Mouse (Mus musculus): Measurements from ENCODE around the gene C3ar1.
A peak's percentile ranks its signal among the peaks of the same experiment; 100 is the strongest.

Gene C3ar1

DNA sequence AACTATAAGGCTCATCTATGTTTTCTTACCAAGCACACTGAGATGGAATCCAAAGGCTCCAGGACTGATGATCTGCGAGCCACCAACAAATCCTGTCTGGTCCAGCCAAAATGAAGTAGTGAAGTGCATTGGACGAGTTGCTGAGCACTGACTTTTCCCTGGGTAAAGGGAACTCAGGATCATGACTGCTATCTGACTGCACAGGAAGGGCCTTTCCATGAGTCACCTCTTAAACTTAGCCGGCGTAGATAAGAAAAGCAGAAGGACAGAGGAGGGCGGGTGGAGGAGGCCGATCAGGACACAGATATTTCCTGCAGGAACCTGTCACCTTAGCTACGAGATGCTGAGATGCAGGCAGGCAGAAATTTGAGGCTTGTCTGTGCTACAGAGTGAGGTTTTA, at the start of gene C3ar1:
Gene C3ar1 (minus strand): TSS at position 207 of the 400 bp plus-strand sequence.
- DNase-seq: no peak

DNA sequence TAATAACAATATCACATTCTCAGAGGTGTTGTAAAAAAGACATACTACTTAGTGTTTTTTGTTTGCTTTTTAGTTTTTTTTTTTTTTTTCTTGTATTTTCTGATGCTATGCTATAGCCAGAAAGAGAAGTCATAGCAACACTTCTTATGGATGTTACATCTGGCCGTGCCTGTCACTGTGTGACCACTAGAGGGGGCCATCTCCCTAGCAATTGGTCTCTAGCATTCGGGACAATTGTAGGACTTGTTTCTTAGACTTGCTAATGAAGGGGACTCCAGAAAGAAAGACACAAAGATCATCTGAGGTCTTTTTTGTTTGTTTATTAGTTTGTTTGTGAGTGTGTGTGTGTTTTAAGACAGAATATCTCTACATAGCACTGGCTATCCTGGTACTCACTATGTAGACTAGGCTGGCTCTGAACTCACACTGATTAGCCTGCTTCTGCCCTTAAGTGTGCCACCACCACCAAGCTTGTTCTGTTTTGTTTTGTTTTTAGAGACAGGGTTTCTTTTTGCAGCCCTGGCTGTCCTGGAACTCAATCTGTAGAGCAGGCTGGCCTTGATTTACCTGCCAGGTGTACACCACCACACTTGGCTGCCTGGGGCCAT, 36.6 kb upstream of the C3ar1 start:
- DNase-seq: peak; percentile 50

DNA sequence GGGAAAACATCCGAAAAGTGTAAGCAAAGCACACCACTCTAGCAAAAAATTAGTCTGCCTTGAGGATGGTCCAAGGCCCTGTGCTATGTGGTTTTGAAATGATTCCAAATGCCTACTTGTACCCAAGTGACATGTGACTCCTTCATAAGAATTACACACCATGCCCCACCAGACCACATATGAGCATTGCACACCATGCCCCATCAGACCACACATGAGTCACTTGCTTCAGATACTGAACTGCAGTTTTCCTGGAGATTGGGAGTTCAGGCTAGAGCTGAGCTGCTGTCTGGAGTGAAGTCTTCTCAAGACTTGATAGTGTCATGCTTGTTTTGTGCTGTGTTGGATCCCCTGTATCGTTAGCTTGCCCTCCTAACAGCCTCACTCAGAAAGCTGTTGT, 33.6 kb upstream of the C3ar1 start:
- DNase-seq: no peak

DNA sequence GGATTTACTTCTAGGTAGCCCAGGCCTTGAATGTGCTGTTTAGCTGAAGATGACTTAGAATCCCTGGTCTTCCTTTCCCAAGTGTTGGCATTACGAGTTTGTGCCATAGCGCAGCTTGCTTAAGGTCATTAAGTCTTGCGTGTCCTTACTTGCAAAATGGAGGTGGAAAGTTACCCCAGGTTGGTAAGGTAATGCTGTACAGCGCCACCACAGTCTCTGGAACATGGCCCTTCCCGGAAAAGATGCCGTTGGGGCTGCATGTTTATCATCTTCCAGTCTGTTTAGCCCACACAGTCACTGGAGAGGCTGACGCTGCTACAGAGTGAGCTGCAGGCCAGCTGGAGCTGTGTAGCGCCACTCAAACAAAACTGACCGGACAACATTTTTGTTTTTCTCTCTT, 27.6 kb upstream of the C3ar1 start:
- DNase-seq: no peak

DNA sequence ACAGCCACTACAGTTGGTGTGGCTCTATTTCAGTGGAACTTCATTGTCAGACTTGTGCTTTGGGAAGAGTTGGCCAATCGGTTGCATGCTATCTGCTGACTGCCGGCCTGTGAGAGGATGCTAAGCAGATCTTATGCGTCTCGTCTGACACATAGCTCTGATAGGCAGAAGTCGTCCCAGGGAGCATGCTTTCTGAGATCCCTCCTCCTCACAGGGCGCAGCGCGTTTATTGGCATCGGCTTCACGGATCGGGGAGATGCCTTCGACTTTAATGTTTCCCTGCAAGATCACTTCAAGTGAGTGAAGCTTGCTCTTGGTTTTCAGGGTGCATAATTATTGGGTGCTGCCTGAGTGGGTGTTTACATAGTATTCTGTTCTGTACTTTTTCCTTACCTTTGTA, 25.3 kb upstream of the C3ar1 start:
- DNase-seq: no peak

DNA sequence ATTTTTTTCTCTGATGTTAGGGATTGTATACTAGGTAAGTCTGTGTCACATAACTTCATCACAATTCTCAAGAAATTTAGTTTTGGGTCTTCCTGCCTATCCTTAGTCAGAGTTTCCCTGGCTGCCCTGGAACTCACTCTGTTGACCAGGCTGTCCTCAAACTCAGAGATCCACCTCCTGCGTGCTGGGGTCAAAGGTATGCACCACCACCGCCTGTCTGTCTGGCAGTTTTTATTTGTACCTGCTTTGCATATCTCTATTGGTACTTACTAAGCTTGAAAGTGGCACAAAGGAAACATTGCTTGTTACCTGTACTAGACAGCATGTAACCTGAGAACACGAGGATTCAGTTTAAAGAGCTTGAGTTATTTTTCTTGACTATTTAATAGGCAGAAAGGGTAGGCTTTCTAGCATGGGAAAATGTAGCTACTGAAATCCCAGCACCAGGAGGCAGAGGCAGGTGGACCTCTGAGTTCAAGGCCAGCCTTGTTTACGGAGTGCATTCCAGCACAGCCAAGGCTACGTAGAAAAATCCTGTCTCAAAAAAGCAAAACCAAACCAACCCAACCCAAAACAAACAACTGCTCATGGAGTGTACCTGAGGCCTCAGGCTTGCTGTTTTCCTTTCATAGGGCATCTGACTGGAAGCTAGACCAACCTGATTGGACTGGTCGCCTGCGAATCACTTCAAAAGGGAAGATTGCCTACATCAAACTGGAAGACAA, 24.0 kb upstream of the C3ar1 start:
- peak; percentile 37 for DNase-seq

DNA sequence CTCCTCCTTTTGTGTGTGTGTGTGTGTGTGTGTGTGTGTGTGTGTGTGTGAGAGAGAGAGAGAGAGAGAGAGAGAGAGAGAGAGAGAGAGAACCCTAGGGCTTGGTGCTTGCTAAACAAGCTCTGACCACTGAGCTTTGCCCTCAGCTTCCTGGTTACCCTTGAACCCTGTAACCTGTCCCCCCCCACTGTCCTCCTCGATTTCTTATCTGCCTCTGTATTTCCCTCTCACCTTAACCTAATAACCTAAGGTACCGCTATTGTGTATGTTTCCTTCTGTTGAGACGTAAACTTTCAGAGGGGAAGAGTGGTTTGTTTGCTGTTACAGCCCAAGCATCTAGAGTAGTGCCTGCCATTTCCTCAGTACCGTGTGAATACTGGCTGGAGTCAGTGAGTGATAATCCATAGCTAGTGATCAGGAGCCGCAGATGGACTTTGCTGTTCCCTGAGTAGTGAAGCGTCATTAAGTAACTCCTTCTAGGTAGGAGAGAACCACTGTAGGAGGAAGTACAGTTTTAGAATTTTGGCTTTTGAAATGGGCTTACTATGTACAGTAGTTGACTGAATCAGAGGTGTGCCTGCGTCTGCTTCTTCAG, 23.3 kb upstream of the C3ar1 start:
- DNase-seq: no peak

DNA sequence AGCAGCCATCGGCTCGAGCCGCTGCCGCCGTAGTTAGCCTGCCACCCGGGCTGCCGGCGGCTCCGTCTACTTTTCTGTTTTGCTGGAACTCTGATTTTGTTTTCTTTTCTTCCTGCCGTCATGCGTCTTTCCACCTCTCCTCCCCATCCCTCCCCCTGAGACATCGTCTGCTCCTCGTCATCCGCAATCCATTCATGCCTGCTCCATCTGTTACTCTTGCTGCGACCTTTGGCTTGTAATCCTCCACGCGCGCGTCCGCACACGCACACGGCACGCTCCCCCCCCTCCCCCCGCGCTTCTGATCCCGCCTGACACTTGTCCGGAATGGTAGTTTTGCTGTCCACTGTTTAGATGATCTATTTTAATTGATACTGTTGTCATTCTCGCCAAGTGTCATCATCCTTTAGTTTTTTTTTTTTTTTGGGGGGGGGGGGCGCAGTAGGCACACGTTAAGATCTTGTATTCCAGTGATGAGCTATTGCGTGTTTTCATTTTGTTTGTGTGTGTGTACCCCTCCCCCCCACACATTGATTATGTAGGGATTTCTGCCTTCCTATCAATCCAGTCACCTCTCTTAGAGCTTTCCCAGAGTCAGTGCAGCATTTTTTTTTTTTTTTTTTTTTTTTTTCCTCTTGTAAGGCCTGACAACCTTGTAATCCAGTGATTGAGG, 18.9 kb upstream of the C3ar1 start:
- no peak for DNase-seq

DNA sequence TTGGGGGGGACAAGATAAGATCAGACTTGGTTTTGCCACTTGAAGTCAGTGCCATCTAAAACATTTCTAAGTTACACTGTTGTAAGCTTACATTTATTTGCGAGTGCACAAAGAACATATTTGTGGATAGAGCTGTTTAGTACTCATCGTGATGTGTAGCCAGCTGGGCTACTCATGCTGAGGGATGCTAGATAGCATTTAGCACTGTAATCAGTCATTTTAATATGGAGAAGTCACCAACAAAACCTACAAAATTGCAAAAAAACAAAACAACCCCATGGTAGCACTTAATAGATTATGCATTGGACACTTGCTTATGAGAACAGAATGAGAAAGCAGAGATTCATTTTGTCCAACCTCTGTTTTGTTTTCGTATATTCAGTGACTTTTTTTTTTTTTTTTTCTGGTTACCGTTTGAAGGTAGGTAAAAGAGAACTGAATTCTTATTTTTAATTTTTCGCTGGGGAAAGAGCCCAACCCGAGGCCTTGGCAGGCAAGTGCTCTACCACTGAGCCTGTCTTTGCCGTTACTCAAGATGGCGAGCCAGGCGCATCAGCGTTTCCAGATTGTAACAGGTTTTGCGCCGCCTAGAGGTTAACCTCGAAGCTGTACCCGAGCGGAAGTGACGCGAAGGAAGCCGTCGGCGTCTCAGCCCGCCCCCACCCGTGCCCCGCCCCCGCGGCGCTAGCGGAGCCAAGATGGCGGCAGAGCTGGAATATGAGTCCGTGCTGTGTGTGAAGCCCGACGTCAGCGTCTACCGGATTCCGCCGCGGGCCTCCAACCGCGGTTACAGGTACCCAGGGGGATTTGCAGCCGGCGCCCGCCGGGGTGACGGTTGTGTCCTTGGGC, 18.1 kb upstream of the C3ar1 start, which contains the start of gene Necap1:
Gene Necap1 (plus strand): TSS at position 604 of the 849 bp plus-strand sequence.
- peak; percentile 98 for DNase-seq

DNA sequence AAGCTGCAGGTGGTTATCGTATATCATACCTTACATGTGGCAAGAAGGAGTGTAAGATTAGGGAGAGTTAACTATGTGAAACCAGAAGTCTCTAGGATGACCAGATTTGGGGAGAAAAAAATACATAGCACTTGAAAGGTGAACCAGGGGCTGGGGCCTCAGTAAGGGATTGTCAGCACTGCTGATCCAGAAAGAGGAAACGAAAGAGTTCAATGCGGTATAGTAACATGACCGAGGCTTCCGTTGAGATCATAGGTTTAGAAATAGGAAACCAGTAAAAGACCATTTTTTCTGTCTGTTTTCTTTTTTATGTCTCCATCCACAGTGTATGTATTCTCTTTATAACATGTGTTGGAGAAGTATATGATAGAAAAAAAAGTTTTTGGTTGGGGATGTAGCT, 16.8 kb upstream of the C3ar1 start:
- no peak for DNase-seq

DNA sequence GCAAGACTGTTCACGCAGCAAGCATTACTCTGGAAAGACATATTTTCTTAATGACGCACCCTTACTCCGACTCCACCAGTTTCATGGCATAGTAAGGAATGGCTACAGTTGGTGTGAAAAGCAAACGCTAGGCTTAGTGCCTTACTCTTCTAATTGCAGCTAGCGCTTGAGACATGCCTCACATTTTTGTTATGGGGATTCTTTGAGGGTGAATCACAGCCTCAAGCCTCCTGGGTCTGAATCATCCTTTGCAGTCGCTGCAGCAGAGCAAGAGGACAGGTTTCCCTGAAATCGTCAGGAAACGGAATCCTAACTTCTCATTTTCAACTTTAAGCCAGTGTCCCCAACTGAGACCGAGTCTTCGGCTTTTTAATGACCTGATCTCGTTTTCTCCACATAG, 13.9 kb upstream of the C3ar1 start:
- DNase-seq: no peak

DNA sequence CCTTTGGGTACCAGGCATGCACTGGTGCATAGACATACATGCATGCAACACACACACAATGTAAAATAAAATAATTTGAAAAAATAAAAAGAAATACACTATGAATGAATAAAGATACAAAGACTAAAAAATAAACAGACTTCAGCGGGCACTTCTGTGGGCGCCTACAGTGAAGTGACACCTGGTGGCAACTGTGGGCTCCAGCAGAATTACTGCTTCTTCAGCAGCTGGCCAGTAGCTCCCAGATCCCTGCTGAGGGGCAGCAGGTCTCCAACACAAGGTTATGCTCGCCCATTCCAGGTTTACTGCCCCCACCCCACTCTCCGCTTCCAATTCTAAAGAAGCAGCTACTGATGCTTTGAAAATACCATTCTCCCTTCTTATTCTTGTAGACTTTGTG, 12.0 kb upstream of the C3ar1 start:
- DNase-seq: no peak

DNA sequence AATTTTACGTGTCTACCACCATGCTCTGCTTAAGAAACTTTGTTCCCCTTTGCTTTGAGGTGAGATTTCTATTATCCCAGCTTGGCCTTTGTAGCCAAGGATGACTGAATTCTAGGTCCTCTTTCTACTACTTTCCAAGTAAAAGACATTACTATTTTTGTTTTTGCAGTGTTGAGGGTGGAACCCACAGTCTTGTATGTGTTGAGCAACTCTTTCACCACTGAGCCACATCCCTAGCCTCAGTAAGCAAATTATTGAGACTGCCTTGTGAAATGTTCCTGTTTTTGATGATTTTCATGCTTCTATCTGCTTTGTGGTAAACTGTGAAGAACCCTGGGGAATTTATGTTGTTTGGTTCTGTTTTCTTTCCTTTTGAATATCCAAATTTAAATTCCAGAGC, 6.9 kb upstream of the C3ar1 start:
- no peak for DNase-seq

DNA sequence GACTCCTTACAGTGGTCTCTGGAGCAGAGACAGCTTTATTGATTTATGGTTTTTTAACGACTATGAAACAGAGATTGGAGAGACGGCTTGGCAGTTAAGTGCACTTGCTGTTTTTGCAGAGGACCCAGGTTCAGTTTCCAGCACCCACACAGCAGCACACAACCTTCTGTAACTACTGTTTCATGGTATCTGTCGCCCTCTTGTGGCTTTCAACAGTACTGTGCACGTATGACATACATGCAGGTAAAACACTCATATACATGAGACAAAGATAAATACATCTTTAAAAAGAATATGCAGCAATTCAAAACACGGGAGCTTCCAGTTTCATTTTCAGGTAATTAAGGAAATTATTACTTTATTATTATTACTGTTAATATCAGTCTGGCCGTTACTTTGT, 6.5 kb upstream of the C3ar1 start:
- DNase-seq: no peak

DNA sequence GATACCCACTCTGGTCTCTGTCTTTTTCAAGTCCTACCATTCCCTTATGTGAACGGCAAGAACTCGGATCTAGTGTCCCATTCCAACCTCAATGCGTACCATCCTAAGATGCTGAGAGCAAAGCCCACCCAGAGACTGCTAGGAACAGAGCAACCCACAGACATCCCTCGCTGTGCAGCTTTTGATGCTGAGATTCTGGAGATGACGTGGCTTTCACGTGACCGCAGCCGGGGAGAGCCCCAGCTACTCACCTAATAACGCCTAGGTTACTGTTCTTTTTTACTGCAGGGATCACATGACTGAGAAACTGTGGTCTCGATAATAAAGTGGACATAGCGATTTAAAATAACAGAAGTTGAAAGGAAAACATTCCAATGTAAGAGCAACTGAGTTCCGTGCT, 1.4 kb downstream of the C3ar1 start:
- DNase-seq: no peak

DNA sequence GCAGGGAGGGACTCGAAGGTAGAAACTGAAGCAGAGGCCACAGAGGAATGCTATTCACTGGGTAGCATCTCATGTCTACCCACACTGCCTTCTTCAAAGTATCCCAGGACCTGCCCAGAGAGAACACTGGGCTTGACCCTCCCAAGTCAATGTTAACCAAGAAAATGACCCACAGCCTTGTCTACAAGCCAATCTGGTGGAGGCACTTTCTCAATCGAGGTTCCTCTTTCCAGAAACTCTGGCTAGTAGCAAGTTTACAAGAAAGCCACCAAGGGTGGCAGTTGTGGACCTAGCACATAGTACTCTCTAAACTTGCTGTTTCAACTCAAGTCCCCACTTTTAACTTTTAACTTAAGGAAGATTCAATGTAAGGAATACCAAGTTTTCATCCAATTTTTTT, 3.3 kb downstream of the C3ar1 start:
- no peak for DNase-seq

DNA sequence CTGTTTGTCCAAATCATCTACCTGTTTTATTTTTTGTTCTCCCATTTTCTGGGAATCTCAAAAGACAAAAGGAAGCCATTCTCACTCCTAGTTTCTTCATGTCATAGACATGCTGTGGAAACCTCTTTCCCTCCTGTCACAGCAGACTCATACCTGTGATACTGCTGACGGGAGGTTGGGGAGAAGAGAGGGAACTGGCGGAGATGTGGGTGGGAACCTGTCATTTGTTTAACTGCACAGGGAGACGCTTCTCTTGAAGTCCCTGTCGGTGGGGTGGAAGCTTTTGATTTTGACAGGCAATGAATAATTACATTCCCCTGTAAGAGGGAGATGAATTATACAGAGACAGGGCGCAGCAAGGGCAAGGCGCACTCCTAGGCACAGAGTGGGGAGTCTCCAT, 12.2 kb downstream of the C3ar1 start:
- DNase-seq: no peak

DNA sequence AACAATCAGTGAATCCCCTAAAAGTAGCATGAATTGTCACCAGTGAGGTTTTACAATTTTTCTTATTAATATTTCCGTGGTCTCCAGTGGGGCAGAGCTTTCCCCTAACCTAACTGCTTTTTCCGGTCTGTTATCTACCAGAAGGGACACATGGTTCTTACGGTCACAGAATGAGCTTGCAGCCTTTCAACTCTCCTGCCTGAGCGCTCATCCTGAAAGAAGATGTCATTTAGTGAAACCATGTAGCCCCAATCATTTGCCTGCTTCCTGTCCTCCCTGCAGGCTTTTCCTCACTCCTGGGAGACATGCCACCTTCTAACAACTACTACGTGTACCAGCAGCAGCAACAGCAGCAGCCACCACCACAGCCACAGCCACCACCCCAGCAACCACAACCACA, 18.4 kb downstream of the C3ar1 start:
- DNase-seq: no peak

DNA sequence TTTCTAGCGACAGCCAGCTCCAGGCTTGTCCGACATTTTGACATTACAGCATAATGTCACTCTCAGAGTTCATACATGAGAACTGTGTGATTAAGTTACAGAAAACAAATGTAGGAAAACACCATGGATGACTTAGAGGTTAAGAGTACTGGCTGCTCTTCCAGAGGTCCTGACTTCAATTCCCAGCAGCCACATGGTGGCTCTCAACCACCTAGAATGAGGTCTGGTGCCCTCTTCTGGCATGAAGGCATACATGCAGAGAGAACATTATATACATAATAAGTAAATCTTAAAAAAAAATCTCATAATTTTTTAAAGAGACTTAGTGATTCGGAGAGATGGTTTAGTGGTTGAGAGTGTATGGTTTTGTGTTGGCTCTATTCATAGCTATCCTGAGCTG, 19.0 kb downstream of the C3ar1 start:
- DNase-seq: no peak

DNA sequence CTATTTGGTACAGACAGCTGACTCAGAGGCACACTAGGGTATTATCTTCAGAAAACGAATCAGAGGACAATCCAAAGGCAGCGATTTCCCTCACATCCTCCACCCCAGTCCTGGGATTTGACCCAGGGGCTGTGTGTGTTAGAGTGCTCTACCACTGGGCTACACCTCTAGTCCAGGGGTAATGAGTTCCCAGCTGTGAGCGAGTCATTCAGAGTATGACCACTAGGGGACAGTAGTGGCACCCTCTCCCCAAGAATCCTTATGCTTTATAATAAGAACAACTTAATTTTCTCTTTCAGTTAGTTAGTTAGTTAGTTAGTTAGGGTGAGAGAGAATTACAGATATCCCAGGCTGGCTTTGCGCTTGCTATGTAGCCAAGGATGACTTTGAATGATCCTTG, 21.6 kb downstream of the C3ar1 start:
- peak; percentile 63 for DNase-seq

DNA sequence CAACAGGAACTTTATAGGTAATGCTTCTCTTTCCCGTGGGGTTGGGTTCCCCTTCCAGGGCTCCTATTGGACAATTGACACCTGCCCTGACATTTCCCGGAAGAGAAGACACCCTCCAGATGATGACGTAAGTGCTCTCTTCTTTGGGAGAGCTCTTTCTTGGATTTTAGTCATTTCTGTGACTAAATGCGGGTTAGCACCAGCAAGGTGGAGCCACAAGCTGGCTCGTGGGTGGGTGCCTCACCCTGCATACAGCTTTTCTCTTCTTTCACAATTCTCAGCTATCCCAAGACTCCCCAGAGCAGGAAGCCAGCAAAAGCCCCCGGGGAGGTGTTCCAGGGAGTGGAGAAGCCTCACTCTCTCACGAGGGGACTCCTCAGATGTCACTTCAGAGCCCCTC, 23.1 kb downstream of the C3ar1 start:
- no peak for DNase-seq

DNA sequence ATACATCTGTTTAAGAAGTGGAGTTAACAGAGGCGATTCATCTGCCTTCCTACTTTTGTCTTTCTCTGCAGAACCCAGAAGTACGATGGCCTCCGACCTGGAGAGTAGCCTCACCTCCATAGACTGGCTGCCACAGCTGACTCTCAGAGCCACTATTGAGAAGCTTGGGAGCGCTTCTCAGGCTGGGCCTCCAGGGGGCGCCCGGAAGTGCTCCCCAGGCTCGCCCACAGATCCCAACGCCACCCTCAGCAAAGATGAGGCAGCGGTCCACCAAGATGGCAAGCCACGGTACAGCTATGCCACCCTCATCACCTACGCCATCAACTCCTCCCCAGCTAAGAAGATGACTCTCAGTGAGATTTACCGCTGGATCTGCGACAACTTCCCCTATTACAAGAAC, 27.9 kb downstream of the C3ar1 start:
- DNase-seq: peak; percentile 37
